Mouse (Mus musculus) CD4-positive, CD25-positive, alpha-beta regulatory T cell, adult 4 months (primary cell): ENCODE measurements around the gene Olfr110. TPM values are rescaled to one million over a fixed set of nuclear protein-coding genes. Genes with fewer than 3 reads are reported as not detected.
"Not testable (repeated sequence)": the region's sequence is repeated elsewhere in the genome, so short reads cannot be mapped to it uniquely, and the experiment has no call there.

Experiments used
- ATAC-seq: one replicate; pipeline ENCODE4 v1.8.0; 2017
- polyA plus RNA-seq, 2 experiments: library from polyadenylated mRNA; unstranded; fragments of 100-300 nt; shearing (Covaris generic); gene quantifications; one replicate each; pipeline ENCODE4 v1.2.1; 2017

The Olfr110 gene
- polyA plus RNA-seq: not detected

DNA sequence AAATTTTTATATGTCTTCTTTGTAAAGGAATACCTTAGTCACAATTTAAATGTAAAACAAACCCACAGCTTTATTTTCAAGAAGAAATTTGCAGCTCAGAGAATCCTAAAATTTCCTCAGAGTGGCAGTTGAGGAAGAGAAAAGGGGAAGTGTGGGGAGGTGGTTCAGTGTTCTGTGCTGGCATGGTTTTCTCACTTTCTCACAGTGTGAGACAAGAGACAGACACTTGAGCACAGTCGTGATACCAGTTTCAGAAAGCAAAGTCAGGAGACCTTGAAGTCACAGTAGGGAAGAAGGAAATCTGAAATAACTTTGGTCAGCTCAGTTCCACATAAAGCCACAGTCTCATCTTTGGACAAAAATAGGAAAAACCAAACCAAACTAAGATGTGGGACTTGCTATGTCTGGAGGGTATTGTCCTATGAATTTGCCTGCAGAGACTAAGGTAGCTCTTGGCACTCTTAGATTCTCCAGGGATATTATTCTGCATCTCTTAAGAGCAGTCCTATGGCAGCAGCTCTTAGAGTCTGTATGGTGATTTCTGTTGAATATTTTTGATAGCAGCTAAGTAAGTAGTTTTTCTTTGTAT lies at the start of gene Olfr110:
Gene Olfr110, plus strand, starts transcription at position 539 of the 589 bp plus-strand sequence.
- ATAC-seq: no peak

DNA sequence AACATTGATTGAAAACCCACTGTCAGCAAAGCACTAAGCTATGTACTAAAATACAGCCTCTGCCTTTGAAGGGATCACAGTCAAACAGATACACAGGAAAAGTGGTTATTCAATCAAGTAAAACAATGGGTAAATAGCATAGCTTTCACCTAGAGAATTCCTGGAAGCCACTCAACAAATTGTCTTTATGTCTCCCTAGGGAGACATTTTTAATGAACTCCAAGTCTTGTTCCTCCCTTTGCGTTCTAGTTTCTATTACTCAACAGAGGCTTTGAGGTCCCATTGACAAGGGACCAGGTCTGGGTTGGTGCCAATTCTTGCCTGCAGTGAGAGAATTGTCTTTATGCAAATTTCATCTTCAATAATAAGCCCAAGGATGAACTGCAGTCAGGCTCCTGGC lies 47.1 kb upstream of the Olfr110 start, which contains the start of gene Olfr108:
Gene Olfr108, plus strand, starts transcription at position 301 of the 400 bp plus-strand sequence.
- no peak for ATAC-seq

DNA sequence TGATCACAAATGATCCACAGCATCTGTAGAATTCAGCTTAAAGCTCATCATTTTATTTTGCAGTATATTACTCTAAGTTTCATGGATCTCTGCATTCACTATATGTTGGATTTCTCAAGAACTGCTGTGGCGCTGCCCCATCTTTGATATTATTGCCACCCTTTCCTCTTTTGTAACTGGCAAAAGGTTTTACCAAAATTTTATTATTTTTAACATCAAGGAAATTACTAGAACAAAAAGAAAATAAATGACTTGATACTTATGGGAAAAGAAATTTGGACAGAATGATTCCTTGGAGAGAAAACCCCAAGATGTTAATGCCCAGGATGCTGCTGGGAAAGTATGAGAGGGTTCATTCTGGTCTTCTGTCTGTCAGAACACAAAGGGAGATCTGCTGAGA lies 33.7 kb upstream of the Olfr110 start, which contains the start of gene Olfr109:
Gene Olfr109, plus strand, starts transcription at position 301 of the 400 bp plus-strand sequence.
- ATAC-seq: no peak

DNA sequence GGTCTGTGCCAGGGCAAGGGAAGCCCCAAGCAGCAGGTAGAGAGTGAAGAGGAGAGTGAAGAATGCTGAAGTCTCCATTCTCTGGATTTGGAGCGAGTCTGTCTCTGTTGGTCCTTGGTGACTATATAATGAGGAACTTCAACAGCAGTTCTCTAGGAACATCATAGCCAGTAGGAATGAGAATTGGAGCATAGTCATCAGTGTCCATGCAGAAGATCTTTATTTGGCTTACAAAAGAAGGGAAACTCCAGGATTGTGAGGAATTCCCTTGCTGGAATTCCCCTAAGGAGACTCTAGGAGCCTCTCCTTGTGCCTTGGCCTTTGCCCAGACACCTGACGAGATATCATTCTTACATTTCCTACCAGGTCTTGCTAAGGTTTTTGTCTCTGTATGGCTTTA lies 8.8 kb upstream of the Olfr110 start, which contains the start of gene H2-M2:
Gene H2-M2, minus strand, starts transcription at position 101 of the 400 bp plus-strand sequence.
- ATAC-seq: no peak

DNA sequence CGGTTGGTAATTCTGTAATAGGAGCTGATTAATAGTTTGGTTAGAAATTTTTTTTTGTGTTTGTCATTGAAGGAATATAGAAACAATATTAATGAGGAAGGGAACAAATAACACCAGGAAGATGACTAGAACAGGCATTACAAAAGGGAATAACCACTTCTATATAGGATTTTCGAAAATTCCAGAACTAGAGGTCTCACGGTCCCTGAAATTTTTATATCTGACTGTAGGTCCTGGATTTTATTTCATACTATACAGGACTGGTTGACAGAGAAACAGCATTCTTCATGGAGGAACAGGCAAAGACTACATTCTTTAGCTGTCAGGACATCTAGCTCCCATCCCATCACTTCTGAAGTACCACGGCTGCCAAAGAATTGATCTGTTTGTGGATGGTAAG lies 15.5 kb downstream of the Olfr110 start, which contains the start of gene Olfr111:
Gene Olfr111, plus strand, starts transcription at position 301 of the 400 bp plus-strand sequence.
- no peak for ATAC-seq

DNA sequence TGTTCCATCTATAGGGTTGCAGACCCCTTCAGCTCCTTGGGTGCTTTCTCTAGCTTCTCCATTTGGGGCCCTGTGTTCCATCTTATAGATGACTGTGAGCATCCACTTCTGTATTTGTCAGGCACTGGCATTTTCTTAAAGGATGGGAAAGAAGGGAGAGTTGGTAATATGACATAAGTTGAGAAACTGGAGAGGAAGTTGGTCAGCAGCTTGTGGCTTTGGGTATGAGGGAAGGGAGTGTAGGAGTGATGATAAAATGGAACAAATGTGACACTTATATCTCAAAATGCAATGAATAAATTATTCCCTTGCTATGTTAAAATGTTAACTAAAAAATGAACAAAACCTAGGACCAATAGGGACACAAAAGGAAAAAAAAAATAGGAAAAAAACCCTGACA lies 32.3 kb downstream of the Olfr110 start:
- ATAC-seq: not testable (repeated sequence)

DNA sequence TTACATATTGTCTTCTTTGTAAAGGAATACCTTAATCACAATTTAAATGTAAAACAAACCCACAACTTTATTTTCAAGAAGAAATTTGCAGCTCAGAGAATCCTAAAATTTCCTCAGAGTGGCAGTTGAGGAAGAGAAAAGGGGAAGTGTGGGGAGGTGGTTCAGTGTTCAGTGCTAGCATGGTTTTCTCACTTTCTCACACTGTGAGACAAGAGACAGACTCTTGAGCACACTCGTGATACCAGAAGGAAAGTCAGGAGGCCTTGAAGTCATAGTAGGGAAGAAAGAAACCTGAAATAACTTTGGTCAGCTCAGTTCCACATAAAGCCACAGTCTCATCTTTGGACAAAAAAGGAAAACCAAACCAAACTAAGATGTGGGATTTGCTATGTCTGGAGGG lies 33.2 kb downstream of the Olfr110 start:
- not testable (repeated sequence) for ATAC-seq

DNA sequence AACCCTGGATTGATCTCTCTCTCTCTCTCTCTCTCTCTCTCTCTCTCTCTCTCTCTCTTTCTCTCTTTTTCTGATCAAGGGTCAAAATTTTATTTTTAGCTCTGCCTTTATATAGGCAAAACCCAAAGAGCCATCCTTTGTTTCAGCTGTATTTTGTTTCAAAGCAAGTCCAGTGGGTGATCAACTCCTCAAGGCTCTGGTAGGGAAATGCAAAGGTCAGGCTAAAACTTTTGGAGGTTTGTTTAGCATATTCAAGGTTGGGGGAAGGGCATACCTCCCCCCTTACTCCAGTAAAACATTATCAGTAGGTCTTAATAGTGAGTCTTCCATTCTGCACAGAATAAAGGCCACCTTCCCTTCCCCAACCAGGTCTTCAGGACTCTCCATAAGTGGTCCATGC lies 42.9 kb downstream of the Olfr110 start:
- ATAC-seq: no peak

DNA sequence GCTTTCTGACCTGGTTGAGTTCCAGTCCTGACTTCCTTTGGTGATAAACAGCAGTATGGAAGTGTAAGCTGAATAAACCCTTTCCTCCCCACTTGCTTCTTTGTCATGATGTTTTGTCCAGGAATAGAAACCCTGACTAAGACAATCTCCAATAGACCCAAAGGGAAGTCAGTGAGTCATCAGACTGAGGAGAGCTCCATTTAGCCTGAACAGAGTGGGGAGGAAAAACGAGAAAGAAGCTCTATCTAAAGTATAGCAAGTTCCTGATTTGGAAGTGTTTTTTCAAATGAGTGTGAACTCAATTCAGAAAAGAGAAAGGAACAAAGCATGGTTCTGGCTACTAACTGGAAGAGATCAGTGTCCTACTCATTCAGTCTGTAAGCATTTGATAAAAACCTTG lies 46.1 kb downstream of the Olfr110 start:
- ATAC-seq: not testable (repeated sequence)

DNA sequence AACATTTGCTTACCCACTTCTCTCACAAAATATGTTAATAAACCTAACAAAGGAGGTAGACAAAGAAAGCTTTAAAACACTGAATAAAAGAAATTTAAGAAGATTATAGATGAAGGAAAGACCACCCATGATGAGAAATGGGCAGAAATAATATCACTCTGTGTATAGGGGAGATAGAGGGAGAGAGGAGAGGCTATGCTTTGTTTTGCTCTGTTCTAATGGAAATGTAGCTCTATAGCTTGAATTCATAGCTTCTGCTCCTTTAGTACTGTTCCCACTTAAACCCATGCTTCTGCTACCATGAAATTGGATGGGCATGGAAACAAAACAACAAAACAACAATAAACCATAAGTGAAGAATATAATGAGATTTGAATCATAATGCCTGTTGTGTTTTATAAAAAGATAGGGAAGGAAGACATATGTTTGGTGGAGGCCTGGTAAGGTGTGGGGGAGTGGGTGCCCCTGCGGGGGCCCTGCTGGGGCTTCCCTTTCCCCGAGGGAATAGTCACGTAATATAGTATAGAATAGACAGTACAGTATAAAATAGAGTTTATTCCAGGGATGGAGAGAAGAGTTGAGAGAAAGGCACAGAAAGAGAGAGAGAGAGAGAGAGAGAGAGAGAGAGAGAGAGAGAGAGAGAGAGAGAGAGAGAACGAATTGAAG lies 49.3 kb downstream of the Olfr110 start:
- no peak for ATAC-seq

DNA sequence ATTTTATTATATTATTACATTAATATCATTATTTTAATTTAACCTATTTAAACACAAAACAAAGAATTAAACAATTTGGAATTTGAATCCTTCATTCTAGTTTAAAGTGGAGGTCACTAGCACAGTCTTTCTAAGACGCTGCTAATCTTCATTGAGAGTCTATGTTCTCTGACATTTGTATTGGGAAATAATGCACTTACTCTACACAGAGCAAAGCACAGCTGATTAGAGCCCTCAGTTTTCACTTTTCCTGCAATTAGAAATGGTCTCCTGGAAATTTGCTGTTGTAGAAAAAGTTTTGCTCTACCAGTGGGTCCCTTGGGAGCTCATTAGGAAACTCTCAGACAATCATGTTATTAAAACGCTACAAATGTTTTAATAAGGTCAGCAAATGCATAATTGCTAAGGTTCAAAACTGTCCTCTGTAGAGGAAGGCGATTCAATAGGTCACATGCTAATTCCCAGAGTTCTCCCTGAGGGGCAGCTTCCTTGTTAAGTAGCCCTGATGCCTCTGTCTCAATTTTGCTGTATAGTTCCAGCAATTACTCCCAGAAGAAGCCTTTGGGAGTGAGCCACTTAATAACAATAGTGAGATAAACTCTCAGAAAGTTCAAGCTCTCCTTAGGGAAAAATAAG lies 51.6 kb downstream of the Olfr110 start:
- no peak for ATAC-seq

Other genes starting within 250 kb of the Olfr110 start
- not detected for gene Olfr98, start 228.7 kb upstream of the Olfr110 start, polyA plus RNA-seq
- gene H2-M3, start 222.2 kb upstream of the Olfr110 start, polyA plus RNA-seq: 100 to 1,000 TPM; 131 to 144 TPM
- gene Olfr99, start 209.0 kb upstream of the Olfr110 start, polyA plus RNA-seq: 1 to 10 TPM; 4.3 to 5.5 TPM
- gene Olfr101, start 188.2 kb upstream of the Olfr110 start, polyA plus RNA-seq: under 1 TPM; 0.22 to 0.25 TPM
- gene Olfr102, start 175.4 kb upstream of the Olfr110 start, polyA plus RNA-seq: not detected
- not detected for gene Olfr103, start 152.8 kb upstream of the Olfr110 start, polyA plus RNA-seq
- not detected for gene Olfr104-ps, start 132.9 kb upstream of the Olfr110 start, polyA plus RNA-seq
- gene Olfr105-ps, start 113.4 kb upstream of the Olfr110 start, polyA plus RNA-seq: not detected
- gene Olfr106-ps, start 102.1 kb upstream of the Olfr110 start, polyA plus RNA-seq: not detected
- under 1 TPM in 1 of 2 experiments, not detected in 1; 0.11 TPM for gene Olfr107, start 93.2 kb upstream of the Olfr110 start, polyA plus RNA-seq
- gene Olfr108, start 47.0 kb upstream of the Olfr110 start, polyA plus RNA-seq: not detected
- gene Olfr109, start 33.6 kb upstream of the Olfr110 start, polyA plus RNA-seq: not detected
- not detected for gene H2-M2, start 8.9 kb upstream of the Olfr110 start, polyA plus RNA-seq
- not detected for gene Olfr111, start 15.6 kb downstream of the Olfr110 start, polyA plus RNA-seq
- gene Olfr112, start 77.0 kb downstream of the Olfr110 start, polyA plus RNA-seq: not detected
- gene Olfr113, start 85.2 kb downstream of the Olfr110 start, polyA plus RNA-seq: not detected
- not detected for gene Olfr114, start 100.3 kb downstream of the Olfr110 start, polyA plus RNA-seq
- not detected for gene Olfr115, start 134.6 kb downstream of the Olfr110 start, polyA plus RNA-seq
- gene Olfr116, start 134.7 kb downstream of the Olfr110 start, polyA plus RNA-seq: not detected
- not detected for gene Olfr117, start 171.3 kb downstream of the Olfr110 start, polyA plus RNA-seq
- under 1 TPM in 1 of 2 experiments, not detected in 1; 0.30 TPM for gene Olfr118, start 174.5 kb downstream of the Olfr110 start, polyA plus RNA-seq
- not detected for gene Olfr119, start 204.1 kb downstream of the Olfr110 start, polyA plus RNA-seq
- not detected for gene Olfr120, start 229.3 kb downstream of the Olfr110 start, polyA plus RNA-seq